Mouse (Mus musculus) kidney, postnatal 0 days (tissue): ENCODE results near the gene Ckm. TPM values are rescaled to one million over a fixed set of nuclear protein-coding genes. Genes with fewer than 3 reads are reported as not detected.

Experiments
- ATAC-seq: fragments of 200-750 bp; cut with Nextera tagmentation; replicated peaks from 2 replicates; pipeline ENCODE4 v1.8.0; 2017; ENCODE audit warnings: low read depth, moderate number of reproducible peaks, moderate TSS enrichment, moderate library complexity; ENCODE audit not compliant: low FRiP score
- DNase-seq: peaks from one replicate; pipeline ENCODE4 v3.0.0-alpha.2; 2016; ENCODE audit warnings: low spot score
- H3K27ac ChIP-seq: fragments of 300-500 bp; sonication (generic); 2 replicates; pipeline ENCODE4 v1.5.1; 2014; ENCODE audit warnings: mild to moderate bottlenecking
- H3K27me3 ChIP-seq: fragments of 300-500 bp; sonication (generic); 2 replicates; pipeline ENCODE4 v1.6.1; 2014; ENCODE audit warnings: low read length, mixed read lengths; ENCODE audit not compliant: insufficient read depth
- H3K36me3 ChIP-seq: fragments of 300-500 bp; sonication (generic); 2 replicates; pipeline ENCODE4 v1.6.1; 2014; ENCODE audit warnings: low read length, mixed read lengths; ENCODE audit not compliant: insufficient read depth
- H3K4me1 ChIP-seq: fragments of 300-500 bp; sonication (generic); replicated peaks from 2 replicates; pipeline ENCODE4 v1.6.1; 2014; ENCODE audit warnings: antibody characterized with exemption, low read length, mixed read lengths; ENCODE audit not compliant: insufficient read depth
- H3K4me2 ChIP-seq: fragments of 300-500 bp; sonication (generic); 2 replicates; pipeline ENCODE4 v1.6.1; 2014; ENCODE audit warnings: mild to moderate bottlenecking, low read length, moderate library complexity, mixed read lengths
- H3K4me3 ChIP-seq: fragments of 300-500 bp; sonication (generic); replicated peaks from 2 replicates; pipeline ENCODE4 v1.5.1; 2014; ENCODE audit warnings: low read depth, low read length
- H3K9ac ChIP-seq: fragments of 300-500 bp; sonication (generic); 2 replicates; pipeline ENCODE4 v1.6.1; 2014; ENCODE audit warnings: low read depth, low read length
- H3K9me3 ChIP-seq: fragments of 300-500 bp; sonication (generic); replicated peaks from 2 replicates; pipeline ENCODE4 v1.6.1; 2016; ENCODE audit warnings: low read length, inconsistent platforms, mixed read lengths
- CTCF ChIP-seq: IDR thresholded peaks from 2 replicates; pipeline ENCODE4 v1.5.1; 2016; ENCODE audit warnings: antibody characterized with exemption, low read depth, mild to moderate bottlenecking, moderate library complexity
- WGBS: fragments of 180-500 bp; shearing (Covaris S2); extraction: QIAGEN DNeasy Blood & Tissue Kit; methylation state at CpG from one replicate; pipeline ENCODE4 v1.1.7; 2014; 5-methylcytosine and 5-hydroxymethylcytosine counted together
- polyA plus RNA-seq: library from polyadenylated mRNA; unstranded; fragments of >200 nt; fragmentation: Nextera tagmentation; extraction: Ambion mirVana; gene quantifications from 2 replicates; pipeline ENCODE4 v1.2.1, GENCODE M21; 2015

Ckm gene
- polyA plus RNA-seq, 1 experiment from 2014 or later = 1.2 TPM

DNA sequence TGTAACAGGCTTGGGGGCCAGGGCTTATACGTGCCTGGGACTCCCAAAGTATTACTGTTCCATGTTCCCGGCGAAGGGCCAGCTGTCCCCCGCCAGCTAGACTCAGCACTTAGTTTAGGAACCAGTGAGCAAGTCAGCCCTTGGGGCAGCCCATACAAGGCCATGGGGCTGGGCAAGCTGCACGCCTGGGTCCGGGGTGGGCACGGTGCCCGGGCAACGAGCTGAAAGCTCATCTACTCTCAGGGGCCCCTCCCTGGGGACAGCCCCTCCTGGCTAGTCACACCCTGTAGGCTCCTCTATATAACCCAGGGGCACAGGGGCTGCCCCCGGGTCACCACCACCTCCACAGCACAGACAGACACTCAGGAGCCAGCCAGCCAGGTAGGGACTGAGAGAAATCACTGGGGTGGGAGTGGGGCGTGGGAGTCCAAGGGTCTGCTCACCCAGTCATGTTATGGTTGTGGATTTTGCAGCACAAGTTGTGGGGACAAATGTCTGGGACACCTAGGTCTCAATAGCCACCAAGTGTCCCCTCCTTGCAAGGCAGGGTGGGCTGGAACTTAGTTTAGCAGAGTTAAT is 6.3 kb downstream of the Ckm start:
- TF ChIP-seq CTCF = no peak
- no peaks in the 10 kb centered on the region for H3K27me3 ChIP-seq
- ATAC-seq (no peak), DNase-seq (no peak)
- no peak overlapping the region for H3K4me2 ChIP-seq
- no peak overlapping the region for H3K9ac ChIP-seq
- no peak overlapping the region for H3K4me3 ChIP-seq
- WGBS = 70% methylated on average over 11 of the region's 11 CpGs
- H3K27ac ChIP-seq = no peak overlapping the region
- H3K36me3 ChIP-seq = no peaks in the 10 kb centered on the region
- H3K9me3 ChIP-seq = no peaks in the 10 kb centered on the region
- no peaks in the 10 kb centered on the region for H3K4me1 ChIP-seq

- ATAC-seq = no peak
- Histone ChIP-seq H3K9ac (no peak overlapping the region), H3K9me3 (no peaks in the 10 kb centered on the region), H3K4me1 (no peaks in the 10 kb centered on the region), H3K27ac (no peak overlapping the region), H3K36me3 (no peaks in the 10 kb centered on the region), H3K4me3 (no peak overlapping the region), H3K27me3 (no peaks in the 10 kb centered on the region), H3K4me2 (no peak overlapping the region)
- 69% methylated on average over 5 of the region's 5 CpGs for WGBS
- DNase-seq = no peak
- TF ChIP-seq CTCF = no peak
These were observed 7.2 kb downstream of the Ckm start for GRCm38 (mm10) chr7:19411783-19412182.

GRCm38 (mm10) chr7:19413525-19413924 is 8.9 kb downstream of the Ckm start:
- no peak for TF ChIP-seq CTCF
- no peak for ATAC-seq
- no peak overlapping the region for H3K9ac ChIP-seq
- WGBS = 88% methylated on average over 3 of the region's 3 CpGs
- no peak overlapping the region for H3K4me2 ChIP-seq
- no peak for DNase-seq
- H3K27me3 ChIP-seq = no peaks in the 10 kb centered on the region
- H3K4me3 ChIP-seq = no peak overlapping the region
- no peaks in the 10 kb centered on the region for H3K4me1 ChIP-seq
- no peaks in the 10 kb centered on the region for H3K9me3 ChIP-seq
- no peaks in the 10 kb centered on the region for H3K36me3 ChIP-seq
- H3K27ac ChIP-seq = no peak overlapping the region

- Histone ChIP-seq H3K4me3 (no peak overlapping the region), H3K9me3 (no peaks in the 10 kb centered on the region), H3K27me3 (peaks cover 15% of the 10 kb centered on the region), H3K36me3 (no peaks in the 10 kb centered on the region), H3K27ac (no peak overlapping the region), H3K4me2 (no peak overlapping the region), H3K4me1 (no peaks in the 10 kb centered on the region; the same call in 1 of the 2 replicates), H3K9ac (no peak overlapping the region)
- no peak for TF ChIP-seq CTCF
- no peak for DNase-seq
- 71% methylated on average over 15 of the region's 15 CpGs for WGBS
- ATAC-seq = no peak
These were observed 12.0 kb downstream of the Ckm start for GRCm38 (mm10) chr7:19416590-19416989.

- H3K4me3 ChIP-seq = 0 out of 2 replicates have a peak overlapping the region, but pooled peaks have one; percentile 2
- H3K36me3 ChIP-seq = peaks cover 3% of the 10 kb centered on the region; the same call in 1 of the 2 replicates
- H3K9me3 ChIP-seq = no peaks in the 10 kb centered on the region
- DNase-seq (no peak), ATAC-seq (no peak)
- peaks cover 15% of the 10 kb centered on the region for H3K27me3 ChIP-seq
- TF ChIP-seq CTCF = no peak
- WGBS = 5% methylated on average over 28 of the region's 28 CpGs
- no peak overlapping the region for H3K27ac ChIP-seq
- H3K4me2 ChIP-seq = peak overlapping the region; percentile 26; the same call in 1 of the 2 replicates
- no peak overlapping the region for H3K9ac ChIP-seq
- H3K4me1 ChIP-seq = no peaks in the 10 kb centered on the region; the same call in 1 of the 2 replicates
These were observed 15.5 kb downstream of the Ckm start for GRCm38 (mm10) chr7:19420121-19420520.

- no peaks in the 10 kb centered on the region; the same call in 1 of the 2 replicates for H3K4me1 ChIP-seq
- no peak overlapping the region for H3K9ac ChIP-seq
- H3K36me3 ChIP-seq = peaks cover 11% of the 10 kb centered on the region
- ATAC-seq (peak; percentile 93), DNase-seq (peak; percentile 96)
- H3K27me3 ChIP-seq = peaks cover 15% of the 10 kb centered on the region
- H3K4me2 ChIP-seq = peak overlapping the region; percentile 57
- WGBS = 14% methylated on average over 43 of the region's 43 CpGs
- H3K27ac ChIP-seq = no peak overlapping the region
- peak overlapping the region; percentile 16; the same call in 1 of the 2 replicates for H3K4me3 ChIP-seq
- H3K9me3 ChIP-seq = no peaks in the 10 kb centered on the region
- TF ChIP-seq CTCF = no peak
These were observed 16.5 kb downstream of the Ckm start for GRCm38 (mm10) chr7:19420821-19421636.
